Mouse (Mus musculus) G1E-ER4 (cell line): ENCODE results near the gene Hsd17b1. TPM values are rescaled to one million over a fixed set of nuclear protein-coding genes. Genes with fewer than 3 reads are reported as not detected.

Experiments
- GATA1 ChIP-seq: IDR thresholded peaks from one replicate; pipeline ENCODE4 v1.8.0; 2012; ENCODE audit warnings: low read length, inconsistent platforms
- polyA plus RNA-seq: library from polyadenylated mRNA; stranded (reverse); fragments of >175 nt; gene quantifications from 2 replicates; pipeline ENCODE4 v1.2.3, GENCODE M21; 2012

The Hsd17b1 gene
- polyA plus RNA-seq, 1 experiment, result 0.06 TPM

GRCm38 (mm10) chr11:101095314-101096024, 17.3 kb downstream of the Hsd17b1 start, which contains the start of gene Psmc3ip:
Gene Psmc3ip, minus strand, starts transcription at chr11:101095436.
- no peak for TF ChIP-seq GATA1

GRCm38 (mm10) chr11:101098231-101098630, 20.0 kb downstream of the Hsd17b1 start:
- TF ChIP-seq GATA1, result no peak

- TF ChIP-seq GATA1, result no peak
These were observed 24.8 kb downstream of the Hsd17b1 start for GRCm38 (mm10) chr11:101103011-101103410.

- no peak for TF ChIP-seq GATA1
These were observed 31.1 kb downstream of the Hsd17b1 start for GRCm38 (mm10) chr11:101109351-101109750.

- TF ChIP-seq GATA1, result no peak
These were observed 32.5 kb downstream of the Hsd17b1 start for GRCm38 (mm10) chr11:101110708-101111107.

GRCm38 (mm10) chr11:101111178-101111577, 33.0 kb downstream of the Hsd17b1 start:
- no peak for TF ChIP-seq GATA1

GRCm38 (mm10) chr11:101112186-101112585, 34.0 kb downstream of the Hsd17b1 start:
- TF ChIP-seq GATA1, result no peak

- no peak for TF ChIP-seq GATA1
These were observed 37.4 kb downstream of the Hsd17b1 start for GRCm38 (mm10) chr11:101115564-101115963.

GRCm38 (mm10) chr11:101118105-101118504, 39.9 kb downstream of the Hsd17b1 start:
- no peak for TF ChIP-seq GATA1

GRCm38 (mm10) chr11:101119131-101119760, 41.0 kb downstream of the Hsd17b1 start:
- TF ChIP-seq GATA1, result no peak

- no peak for TF ChIP-seq GATA1
These were observed 41.7 kb downstream of the Hsd17b1 start, which contains the start of the genes Retreg3 and Tubg1 for GRCm38 (mm10) chr11:101119761-101120544. Gene Retreg3, minus strand, starts transcription at chr11:101119893. Gene Tubg1, plus strand, starts transcription at chr11:101119938.

GRCm38 (mm10) chr11:101120545-101121188, 42.5 kb downstream of the Hsd17b1 start:
- TF ChIP-seq GATA1, result no peak

- TF ChIP-seq GATA1, result no peak
These were observed 48.9 kb downstream of the Hsd17b1 start for GRCm38 (mm10) chr11:101127075-101127474.

- no peak for TF ChIP-seq GATA1
These were observed 50.9 kb downstream of the Hsd17b1 start for GRCm38 (mm10) chr11:101128996-101129577.

Other genes starting within 250 kb of the Hsd17b1 start
- 31.6 and 31.7 TPM in 2 replicates for gene Stat5b, start 227.7 kb upstream of the Hsd17b1 start, polyA plus RNA-seq
- gene Stat5a, start 219.1 kb upstream of the Hsd17b1 start, polyA plus RNA-seq, result 23.3 and 27.0 TPM in 2 replicates
- gene Stat3, start 138.9 kb upstream of the Hsd17b1 start, polyA plus RNA-seq, result 10.6 and 22.4 TPM in 2 replicates
- 0.93 and 1.4 TPM in 2 replicates for gene Cavin1, start 107.5 kb upstream of the Hsd17b1 start, polyA plus RNA-seq
- 50.3 and 55.2 TPM in 2 replicates for gene Atp6v0a1, start 69.0 kb upstream of the Hsd17b1 start, polyA plus RNA-seq
- 3.7 and 8.6 TPM in 2 replicates for gene Naglu, start 8.4 kb upstream of the Hsd17b1 start, polyA plus RNA-seq
- 39.5 and 44.5 TPM in 2 replicates for gene Coasy, start 4.2 kb downstream of the Hsd17b1 start, polyA plus RNA-seq
- 16.7 and 22.4 TPM in 2 replicates for gene Mlx, start 8.9 kb downstream of the Hsd17b1 start, polyA plus RNA-seq
- gene Psmc3ip, start 17.0 kb downstream of the Hsd17b1 start, polyA plus RNA-seq, result 27.1 and 30.8 TPM in 2 replicates
- 11.0 and 12.6 TPM in 2 replicates for gene Retreg3, start 41.5 kb downstream of the Hsd17b1 start, polyA plus RNA-seq
- 107 and 114 TPM in 2 replicates for gene Tubg1, start 41.5 kb downstream of the Hsd17b1 start, polyA plus RNA-seq
- gene Tubg2, start 77.5 kb downstream of the Hsd17b1 start, polyA plus RNA-seq, result not detected in 2 replicates
- gene Cntnap1, start 92.1 kb downstream of the Hsd17b1 start, polyA plus RNA-seq, result 0.01 and 0.02 TPM in 2 replicates
- gene Plekhh3, start 92.9 kb downstream of the Hsd17b1 start, polyA plus RNA-seq, result 2.3 and 2.8 TPM in 2 replicates
- gene Ccr10, start 97.0 kb downstream of the Hsd17b1 start, polyA plus RNA-seq, result not detected in 2 replicates
- gene Ezh1, start 148.1 kb downstream of the Hsd17b1 start, polyA plus RNA-seq, result 1.3 and 3.6 TPM in 2 replicates
- gene Ramp2, start 167.6 kb downstream of the Hsd17b1 start, polyA plus RNA-seq, result 0.08 TPM in 1 of 2 replicates, not detected in the other
- 122 and 174 TPM in 2 replicates for gene Vps25, start 175.3 kb downstream of the Hsd17b1 start, polyA plus RNA-seq
- 60.9 and 68.4 TPM in 2 replicates for gene Wnk4, start 182.2 kb downstream of the Hsd17b1 start, polyA plus RNA-seq
- 0.06 TPM in 2 replicates for gene Cntd1, start 200.6 kb downstream of the Hsd17b1 start, polyA plus RNA-seq
- gene Coa3, start 200.7 kb downstream of the Hsd17b1 start, polyA plus RNA-seq, result 23.1 and 57.7 TPM in 2 replicates
- 127 and 150 TPM in 2 replicates for gene Becn1, start 223.9 kb downstream of the Hsd17b1 start, polyA plus RNA-seq
- gene Psme3, start 237.8 kb downstream of the Hsd17b1 start, polyA plus RNA-seq, result 79.5 and 97.2 TPM in 2 replicates
- 6.2 and 8.6 TPM in 2 replicates for gene Aoc2, start 246.7 kb downstream of the Hsd17b1 start, polyA plus RNA-seq